Mouse (Mus musculus) R1 (cell line): ENCODE measurements around the gene Sapcd2.
A peak's percentile ranks its signal among the peaks of the same experiment; 100 is the strongest.

Experiments used
- DNase-seq: peaks from one replicate; pipeline ENCODE4 v3.0.0-alpha.2; 2018; ENCODE audit warnings: low read depth, low spot score

Sapcd2 gene

DNA sequence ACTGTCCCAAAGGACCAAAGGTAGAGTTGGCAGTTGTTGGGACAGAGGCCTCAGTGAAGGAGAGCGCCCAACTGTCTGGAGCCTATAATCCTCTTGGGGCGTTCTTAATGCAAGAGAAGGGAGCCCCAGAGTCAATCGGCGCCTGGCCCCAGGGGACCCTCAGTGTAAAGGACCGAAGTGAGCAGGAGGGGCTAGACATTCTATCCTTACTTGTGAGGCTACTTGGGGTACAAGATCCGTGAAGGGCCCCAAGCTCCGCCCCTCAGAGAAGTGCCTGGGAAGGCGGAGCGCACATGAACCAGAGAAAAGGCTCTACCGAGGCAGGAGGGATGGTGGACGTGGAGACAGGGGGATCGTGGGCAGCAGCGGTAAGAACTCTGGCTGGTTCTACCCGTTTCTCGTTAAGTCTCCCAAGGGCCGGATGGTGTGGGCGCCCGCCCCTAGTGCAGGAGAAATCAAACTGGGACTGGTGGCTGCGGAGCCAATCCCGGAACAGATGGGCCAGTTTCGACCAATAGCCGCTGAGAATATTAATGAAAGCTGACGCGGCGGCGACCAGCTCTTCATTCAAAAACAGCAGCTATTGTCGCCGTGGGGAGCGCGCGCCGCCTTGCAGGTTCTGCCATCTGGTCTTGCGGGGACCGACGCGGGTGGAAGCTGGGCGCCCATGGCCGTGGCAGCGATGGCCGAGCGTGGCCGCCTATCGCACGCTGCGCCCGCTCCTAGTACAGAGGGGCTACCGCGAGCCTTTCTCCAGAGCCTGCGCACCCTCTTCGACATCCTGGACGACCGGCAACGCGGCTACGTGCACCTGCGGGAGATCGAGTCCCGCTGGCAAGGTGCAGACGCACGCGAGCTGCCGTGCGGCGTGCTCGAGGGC lies at the start of gene Sapcd2:
TSS of gene Sapcd2 (plus strand) at position 558 of the 880 bp plus-strand sequence.
- DNase-seq = peak; percentile 96

DNA sequence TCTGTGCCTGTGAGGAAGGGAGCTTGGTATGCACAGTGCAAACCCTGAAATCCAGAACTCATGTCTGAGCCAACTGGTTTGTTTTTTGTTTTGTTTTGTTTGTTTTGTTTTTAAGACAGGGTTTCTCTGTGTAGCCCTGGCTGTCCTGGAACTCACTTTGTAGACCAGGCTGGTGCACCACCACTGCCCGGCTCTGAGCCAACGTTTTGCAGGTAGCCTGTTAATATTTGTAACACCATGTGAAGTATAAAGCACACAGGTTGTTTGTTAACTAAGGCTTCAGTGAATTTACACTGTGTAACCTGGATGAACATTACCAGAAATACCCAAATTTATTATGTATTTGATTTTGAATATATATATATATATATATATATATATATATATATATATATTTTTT lies 46.1 kb upstream of the Sapcd2 start:
- DNase-seq = no peak

DNA sequence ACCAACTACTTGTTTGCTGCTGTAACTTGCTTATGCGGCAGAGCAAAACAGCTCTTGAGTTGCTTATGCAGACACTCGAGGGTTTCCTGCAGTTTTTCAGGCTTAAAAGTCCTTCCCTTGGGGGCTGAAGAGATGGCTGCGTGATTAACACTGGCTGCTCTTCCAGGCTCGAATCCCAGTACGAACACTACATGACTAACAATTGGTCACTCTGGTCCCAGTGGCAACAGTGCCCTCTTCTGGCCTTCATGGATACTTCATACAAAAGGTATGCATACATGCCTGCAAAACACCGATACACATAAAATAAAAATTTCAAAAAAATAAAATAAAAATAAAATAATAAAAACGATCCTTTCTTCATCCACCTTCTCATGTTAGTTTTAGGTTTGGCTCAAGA lies 43.7 kb upstream of the Sapcd2 start:
- DNase-seq = peak; percentile 83

DNA sequence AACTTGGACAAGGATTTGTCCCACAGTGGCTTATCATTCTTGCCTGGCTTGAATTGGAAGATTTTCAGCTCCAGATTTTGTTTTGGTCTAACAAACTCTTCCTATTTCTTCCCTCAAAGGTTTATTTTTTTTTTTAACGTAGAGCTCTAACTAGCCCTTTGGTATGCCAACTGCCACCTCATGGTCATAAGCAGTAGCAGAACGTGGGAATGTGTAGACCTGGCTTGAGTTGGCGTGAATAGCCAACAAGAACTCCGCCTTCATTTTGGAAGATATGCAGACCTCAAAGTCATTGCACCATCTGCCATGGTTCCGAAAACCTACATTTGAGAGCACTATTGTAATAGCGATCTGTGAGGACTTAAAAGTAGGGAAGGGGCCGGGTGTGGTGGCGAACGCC lies 40.7 kb upstream of the Sapcd2 start:
- peak; percentile 44 for DNase-seq

DNA sequence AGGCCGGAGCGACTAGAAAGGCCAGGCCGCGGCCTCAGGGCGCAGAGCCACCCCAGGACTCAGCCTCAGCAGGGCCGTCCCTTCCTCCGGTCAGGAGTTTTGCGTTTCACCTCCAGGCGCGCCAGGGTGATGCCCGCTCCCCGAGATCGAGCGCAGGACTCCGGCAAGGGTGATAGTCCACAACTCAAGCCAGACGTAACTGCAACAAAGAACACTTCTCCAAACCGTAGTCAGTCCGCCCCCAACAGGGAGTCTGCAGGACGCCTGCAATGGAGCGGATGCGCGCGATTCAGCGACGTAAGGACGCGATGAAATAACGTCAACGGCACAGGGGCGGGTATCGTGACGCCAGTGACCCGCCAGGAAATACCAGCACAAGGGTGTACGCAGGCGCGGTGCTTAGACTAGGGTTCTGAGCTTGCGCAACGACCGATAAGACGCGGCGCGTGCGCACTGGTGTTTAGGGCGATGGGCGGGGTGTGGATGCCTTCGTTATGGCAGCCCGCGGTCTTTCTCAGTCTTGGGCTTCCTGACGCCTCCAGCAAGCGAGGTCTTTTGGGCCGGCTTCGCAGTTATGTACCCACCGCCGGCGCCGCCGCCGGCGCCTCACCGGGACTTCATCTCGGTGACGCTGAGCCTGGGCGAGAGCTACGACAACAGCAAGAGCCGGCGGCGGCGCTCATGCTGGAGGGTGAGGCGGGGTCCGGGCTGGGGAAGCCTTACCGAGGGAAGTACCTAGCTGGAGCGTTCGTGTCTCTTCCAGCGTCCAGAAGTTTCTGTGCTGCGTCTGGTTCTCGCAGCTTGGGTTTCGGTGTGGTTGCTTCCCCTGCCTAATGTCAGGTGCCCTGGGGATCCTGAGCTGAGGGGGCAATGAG lies 39.6 kb upstream of the Sapcd2 start, which contains the start of gene Man1b1:
TSS of gene Man1b1 (plus strand) at position 53 of the 875 bp plus-strand sequence.
- peak; percentile 99 for DNase-seq

DNA sequence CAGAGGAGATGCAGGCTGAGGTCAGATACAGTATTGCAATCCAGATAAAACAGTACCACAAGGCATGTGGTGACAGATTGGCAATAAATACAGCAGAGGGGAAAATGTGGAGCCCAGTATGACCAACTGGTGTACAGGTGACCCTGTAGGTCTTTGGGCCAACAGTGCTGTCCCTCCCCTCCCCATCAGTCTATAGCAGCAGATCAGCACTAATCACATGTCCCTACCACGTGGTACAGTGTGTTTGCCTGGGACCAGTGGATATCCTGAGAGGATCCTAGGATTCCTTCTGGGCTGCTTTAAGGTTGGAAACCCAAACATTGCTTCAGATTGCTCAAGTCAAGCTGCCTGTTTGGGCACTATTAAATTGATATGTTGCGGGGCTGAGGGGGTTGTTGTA lies 38.6 kb upstream of the Sapcd2 start:
- DNase-seq = no peak

DNA sequence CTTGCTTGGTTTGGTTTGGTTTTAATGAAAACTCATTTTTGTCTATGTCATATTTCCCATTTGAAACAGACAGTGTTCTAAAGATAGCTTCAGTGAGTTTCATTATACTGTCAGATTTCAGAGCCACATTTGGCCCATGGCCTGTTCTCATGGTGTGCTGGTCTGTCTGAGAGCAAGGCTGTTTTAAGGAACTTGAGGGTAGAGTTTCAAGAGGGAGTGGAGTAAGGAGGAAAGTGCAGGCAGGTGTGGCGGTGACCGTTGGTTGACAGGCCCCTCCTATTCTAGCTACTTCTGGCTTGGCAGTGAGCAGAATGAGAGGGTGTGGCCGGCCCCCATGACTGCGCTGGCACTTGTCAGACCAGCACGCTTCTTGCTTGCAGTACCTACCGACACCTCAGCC lies 33.8 kb upstream of the Sapcd2 start:
- no peak for DNase-seq

DNA sequence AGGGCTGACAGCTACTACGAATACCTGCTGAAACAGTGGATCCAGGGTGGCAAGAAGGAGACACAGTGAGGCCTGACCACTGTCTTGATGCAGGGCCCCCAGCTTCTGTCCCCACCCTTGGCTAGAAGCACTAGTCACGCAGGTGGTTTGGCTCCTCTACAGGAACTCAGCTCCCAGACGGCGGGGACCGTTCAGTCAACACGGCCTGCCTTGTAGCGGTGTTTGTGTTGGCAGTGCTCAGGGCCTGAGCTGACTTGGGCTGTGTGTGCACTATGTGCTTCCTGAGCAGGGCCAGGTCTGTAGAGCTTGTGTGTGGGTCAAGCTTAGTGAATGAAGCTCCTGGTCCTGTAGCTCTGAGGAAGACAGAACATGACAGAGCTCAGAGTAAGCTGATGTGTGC lies 24.0 kb upstream of the Sapcd2 start:
- no peak for DNase-seq

DNA sequence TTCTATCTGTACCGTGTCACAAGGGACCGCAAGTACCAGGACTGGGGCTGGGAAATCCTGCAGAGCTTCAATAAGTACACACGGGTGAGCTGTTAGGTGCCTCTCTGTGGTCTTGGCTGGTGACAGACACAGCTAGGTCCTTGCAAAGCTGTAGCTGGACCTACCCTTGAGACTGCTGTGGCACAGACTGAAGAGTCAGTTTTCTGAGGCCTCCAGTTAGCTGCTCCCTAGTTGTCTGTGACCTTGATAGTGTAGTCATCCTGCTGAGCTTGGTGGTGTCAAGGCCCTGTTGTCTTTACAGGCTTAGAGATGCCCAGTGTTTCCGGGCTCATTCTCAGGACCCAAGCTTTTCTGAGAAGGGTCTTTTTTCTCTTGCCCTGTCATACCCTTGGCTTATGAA lies 22.6 kb upstream of the Sapcd2 start:
- DNase-seq = no peak

DNA sequence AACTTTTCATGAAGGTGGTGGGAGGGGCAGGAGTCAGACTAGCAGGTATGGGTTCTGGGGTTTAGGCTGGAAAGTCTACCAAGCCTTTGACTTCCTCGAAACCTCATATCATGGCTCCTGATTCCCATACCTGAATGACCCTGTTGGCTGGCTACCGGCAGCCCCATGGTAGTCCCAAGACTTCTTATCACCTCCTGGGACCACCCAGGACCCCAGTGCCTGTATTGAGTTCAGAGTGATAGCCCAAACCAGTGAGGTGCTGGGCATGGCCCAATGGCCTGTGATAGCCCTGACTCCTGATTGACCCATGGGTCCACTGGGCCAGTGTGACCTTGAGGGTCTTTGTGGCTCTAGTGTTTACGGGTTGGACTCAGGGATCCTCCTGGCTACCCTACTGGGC lies 21.4 kb upstream of the Sapcd2 start:
- no peak for DNase-seq

DNA sequence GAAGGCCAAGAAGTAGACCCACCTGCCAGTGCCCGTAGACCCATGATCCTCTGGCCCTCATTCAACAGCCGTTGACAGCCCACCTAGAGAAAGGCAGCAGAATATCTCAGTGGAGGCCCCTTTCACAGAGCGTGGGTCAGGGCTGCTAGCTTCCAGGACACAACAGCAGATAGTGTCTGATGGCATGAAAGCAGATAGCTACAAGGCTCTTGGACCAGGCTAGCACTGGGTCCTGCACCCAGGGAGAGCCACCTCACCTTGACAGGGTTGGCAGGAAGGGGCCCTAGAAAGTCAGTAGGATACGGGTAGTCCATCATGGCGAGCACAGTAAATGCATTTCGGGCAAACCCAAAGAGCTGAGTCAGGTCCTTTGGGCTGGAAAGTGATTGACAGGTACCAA lies 17.9 kb upstream of the Sapcd2 start:
- DNase-seq = no peak

DNA sequence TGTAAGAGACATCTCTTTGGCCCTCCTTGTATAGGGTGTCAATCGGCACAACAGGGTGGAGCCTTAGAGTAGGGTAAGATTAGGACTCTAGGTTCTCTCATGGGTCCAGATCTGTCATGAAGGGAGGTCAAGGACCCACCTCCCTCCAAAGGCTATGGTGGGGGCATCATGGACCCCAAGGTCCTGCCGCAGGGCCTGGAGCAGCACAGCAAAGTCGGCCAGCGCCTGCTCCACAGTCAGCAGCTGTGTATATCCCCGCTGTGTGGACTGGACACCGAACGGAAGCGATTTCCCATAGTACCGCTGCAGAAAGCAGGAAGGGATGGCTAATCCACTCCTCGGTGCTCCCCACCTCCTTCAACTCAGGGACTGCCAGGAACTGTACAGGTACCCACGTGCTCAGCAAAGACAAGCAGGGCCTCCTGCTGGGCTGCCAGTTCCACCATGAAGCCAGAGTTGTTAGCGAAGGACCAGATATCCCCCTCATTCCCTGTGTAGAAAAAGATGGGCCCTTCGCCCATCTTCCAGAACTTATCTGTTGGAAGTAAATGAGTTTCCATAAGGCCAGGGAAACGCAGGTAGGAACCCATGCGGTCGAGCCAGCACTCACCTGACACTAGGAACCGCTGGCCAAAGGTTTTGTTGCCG lies 16.6 kb upstream of the Sapcd2 start:
- DNase-seq = no peak

DNA sequence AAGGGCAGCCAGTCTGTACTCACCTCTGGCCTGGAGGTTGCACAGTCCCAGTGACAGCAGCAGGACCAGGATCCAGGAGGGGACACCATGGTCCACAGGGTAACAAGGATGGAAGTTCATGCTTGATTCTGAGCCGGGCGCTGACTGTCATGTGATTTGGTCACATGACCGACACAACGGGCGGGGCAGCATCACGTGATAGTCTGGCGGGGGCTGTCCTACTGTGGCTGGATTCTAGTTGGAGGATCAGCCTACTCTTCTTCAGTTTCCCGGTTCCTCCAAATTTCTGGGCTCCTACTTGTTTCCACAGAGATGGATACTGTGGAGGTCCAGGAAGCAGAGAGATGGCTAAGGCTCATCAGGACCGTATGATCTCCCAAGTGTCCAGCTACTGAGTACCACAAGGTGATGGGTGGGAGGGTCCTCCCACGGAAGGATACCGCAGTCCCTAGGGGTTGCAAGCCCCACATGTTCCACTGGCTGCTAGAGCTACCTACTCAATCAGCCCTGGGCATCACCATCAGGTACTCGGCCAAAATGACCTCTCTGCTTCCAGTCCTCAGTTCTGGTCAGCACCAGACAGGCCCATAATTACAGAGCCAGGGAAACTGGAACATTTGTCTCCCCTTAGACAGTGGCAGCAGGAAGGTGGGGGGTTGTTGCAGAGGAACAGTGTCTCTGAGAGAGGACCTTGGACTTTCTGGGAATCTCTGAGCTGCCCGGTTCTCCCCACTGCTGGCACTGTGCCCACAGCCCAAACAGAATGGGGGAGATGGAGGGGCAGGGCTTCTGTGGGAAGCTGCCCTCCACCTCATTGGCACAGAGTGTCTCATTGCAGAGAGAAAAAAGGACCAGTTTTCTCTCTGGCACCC lies 15.7 kb upstream of the Sapcd2 start, which contains the start of gene Dpp7:
TSS of gene Dpp7 (minus strand) at position 152 of the 872 bp plus-strand sequence.
- DNase-seq = peak; percentile 90

DNA sequence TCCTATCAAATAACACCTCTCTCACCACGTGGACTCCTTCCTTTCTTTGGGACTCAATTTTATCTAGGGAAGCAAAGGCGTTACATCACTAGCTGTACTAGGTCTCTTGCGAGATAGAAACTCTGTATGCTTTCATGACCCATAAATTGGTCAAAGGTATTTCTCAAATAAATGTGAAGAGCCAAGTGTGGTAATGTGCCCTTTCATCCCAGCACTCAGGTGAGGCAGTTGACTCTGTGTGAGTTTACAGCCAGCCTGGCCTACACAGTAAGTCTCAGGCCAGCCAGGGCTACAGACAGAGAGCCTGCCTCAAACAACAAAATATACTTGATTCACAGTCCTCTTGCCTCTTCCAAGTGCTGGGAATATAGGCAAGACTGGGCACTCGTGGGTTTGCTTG lies 12.3 kb upstream of the Sapcd2 start:
- no peak for DNase-seq

DNA sequence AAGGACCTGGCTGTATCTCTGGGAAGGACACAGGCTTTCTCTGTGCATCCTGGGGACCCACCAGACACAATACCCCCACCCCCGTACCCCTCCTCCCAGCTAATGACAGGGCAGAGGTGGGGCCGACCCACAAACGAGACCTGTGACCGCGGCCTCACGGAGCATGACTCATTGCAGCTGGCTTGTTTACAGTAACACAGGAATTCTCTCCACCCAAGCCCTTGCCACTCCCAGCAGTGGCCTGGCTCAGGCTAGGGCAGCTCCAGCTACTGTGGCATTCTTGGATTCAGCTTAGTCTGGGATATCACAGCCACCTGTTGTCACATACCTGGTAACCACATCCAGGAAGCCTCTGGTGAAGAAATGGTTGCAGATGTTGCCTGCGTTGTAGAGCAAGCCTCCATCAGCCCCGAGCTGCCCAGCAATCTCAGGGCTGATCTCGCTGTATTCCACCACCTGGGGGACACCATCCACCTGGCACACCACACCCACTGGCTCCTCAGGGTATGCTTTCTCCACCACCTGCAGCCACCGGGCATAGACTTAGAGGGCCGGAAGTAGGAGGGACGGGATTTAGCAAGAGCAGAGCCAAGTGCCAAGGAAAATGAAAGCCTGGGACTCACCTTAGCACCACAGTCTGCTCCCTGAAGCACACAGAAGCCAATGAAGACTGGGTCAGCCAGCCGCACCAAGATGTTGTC lies 8.5 kb upstream of the Sapcd2 start:
- DNase-seq = peak; percentile 33

DNA sequence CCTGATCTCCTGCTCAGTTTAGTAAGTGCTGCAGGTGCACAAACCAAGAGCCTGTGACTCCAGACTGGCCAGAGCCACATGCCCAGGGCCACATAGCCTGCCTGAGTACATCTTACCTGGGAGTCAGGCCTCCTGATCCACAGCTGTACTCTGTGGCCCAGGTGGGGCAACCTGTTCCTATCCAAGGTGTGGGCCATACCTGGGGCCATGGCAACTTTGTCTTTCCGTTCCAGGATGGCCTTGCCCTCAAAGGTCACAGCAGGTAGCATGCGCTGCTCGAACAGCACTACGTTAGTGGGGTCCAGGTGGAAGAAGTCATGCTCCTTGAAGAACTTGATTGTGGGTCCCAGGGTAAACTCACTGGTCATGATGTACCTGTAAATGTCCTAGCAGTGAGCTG lies 7.8 kb upstream of the Sapcd2 start:
- no peak for DNase-seq

DNA sequence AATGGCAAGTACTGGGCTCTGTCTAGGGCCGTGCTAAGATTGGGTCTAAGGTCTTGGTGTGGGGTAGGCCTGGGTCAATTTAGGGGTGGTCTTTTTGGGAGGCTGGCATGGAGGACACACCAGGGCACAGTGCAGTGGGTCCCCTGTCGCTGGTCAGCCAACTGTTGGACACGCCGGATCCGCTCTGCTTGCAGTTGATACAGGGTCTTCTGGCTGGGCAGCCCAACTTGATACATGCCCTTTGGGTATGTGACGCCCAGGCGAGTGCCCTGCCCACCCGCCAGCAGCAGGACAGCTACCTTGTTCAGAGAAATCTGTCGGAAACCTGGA lies 7.4 kb upstream of the Sapcd2 start:
- DNase-seq = no peak

DNA sequence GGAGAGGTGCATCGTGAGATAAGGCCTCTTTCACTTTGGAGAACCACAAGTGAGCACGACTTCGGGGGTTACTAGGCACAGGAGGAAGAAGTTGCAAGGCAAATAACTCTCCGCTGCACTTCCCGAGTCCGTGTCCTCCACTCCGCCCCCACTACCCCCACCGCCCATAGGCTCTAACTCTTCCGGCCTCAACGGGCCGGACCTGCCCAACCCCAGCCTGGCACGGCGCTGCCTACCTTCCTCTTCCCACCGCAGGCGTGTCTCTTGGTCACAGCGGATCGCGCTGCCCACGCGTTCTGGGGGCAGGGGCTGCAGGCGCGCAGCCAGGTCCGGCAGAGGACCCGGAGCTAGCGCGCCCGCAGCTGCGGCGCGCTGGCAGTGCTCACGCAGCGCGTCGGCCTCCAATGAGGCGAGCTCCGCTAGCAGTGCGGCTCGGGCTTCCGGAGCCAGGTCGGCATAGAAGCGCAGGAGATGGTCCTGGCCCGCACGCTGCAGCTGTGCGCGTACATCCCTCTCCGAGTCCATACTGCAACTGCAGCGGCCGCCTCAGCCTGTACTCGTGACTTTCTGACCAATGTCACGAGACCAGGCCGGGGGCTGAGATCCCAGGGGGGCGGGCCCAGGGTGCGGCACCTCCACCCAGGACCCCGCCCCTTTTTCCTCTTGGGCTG lies 6.9 kb upstream of the Sapcd2 start, which contains the start of gene Uap1l1:
TSS of gene Uap1l1 (minus strand) at position 592 of the 671 bp plus-strand sequence.
- DNase-seq = peak; percentile 95

DNA sequence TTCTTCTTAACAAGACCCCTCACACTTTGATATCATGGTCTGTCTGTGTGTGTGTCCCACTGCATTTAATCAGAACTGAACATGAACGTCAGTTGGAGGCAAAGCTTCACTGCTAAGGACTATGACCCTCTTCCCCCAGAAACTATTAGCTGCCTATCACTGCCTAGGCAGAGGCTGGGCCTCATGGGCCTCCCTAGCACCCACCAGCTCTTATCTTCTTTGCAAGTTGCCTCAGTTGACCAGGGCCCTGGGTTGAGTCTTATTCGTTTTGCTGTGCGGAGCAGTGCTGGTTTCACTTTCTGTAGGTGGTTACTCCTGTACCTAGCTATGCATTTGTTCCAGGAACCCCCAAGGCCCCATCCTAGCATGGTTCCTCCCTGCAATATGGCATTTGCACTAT lies 2.1 kb upstream of the Sapcd2 start:
- no peak for DNase-seq
